Mouse (Mus musculus) left cerebral cortex, adult 11 months (tissue): ENCODE results near the gene Ablim1.

Experiments
- DNase-seq: peaks from one replicate; pipeline ENCODE4 v3.0.0; 2022; ENCODE audit warnings: low spot score

The Ablim1 gene

DNA sequence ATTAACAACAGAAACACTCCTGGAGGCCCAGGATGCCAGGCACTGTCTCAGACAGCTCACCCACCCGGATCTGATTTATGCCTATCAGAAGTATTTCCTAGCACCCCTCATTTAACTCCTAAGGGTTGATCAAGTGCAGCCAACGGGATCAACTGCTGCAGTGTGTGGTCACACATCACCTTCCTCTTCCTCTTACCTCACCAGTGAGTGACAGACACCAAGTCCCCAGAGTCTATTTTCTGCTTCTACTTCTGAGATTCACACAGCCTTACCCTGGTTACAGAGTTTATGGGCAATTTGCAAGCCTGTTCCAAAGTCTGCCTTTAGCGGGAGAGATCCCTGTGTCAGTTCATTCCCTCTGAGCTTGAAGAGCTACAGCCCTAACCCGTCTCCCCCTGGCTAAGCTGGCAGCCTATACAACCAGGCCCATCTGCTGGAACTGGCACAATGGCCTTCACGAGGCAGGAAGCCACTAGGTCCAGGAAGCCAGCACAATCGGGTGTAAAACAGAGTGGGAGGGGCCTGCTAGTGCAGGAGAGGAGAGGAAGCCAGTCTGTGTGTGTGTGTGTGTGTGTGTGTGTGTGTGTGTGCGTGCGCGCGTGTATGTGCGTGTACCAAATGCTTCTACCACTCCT lies 191.1 kb downstream of the Ablim1 start:
- DNase-seq, result no peak

GRCm38 (mm10) chr19:57122261-57122660 lies 192.5 kb downstream of the Ablim1 start:
- DNase-seq, result no peak

DNA sequence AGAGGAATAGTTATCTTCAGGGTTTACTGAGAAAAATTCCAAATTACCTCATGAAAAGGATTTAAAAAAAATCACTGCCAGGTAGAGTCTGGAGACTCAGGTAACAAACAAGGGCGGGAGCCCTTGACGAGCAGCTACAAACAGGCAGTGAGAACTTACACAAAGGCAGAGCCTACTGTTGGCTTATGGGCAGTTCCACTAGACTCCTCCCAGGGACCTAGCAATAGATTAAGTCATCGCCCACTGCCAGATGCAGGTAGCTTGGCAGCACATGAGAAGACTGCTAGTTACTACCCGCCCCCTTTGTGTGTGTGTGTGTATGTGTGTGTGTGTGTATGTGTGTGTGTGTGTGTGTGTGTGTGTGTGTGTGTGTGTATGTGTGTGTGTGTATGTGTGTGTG lies 193.7 kb downstream of the Ablim1 start:
- DNase-seq, result no peak

GRCm38 (mm10) chr19:57119661-57120060 lies 195.1 kb downstream of the Ablim1 start:
- DNase-seq, result no peak

DNA sequence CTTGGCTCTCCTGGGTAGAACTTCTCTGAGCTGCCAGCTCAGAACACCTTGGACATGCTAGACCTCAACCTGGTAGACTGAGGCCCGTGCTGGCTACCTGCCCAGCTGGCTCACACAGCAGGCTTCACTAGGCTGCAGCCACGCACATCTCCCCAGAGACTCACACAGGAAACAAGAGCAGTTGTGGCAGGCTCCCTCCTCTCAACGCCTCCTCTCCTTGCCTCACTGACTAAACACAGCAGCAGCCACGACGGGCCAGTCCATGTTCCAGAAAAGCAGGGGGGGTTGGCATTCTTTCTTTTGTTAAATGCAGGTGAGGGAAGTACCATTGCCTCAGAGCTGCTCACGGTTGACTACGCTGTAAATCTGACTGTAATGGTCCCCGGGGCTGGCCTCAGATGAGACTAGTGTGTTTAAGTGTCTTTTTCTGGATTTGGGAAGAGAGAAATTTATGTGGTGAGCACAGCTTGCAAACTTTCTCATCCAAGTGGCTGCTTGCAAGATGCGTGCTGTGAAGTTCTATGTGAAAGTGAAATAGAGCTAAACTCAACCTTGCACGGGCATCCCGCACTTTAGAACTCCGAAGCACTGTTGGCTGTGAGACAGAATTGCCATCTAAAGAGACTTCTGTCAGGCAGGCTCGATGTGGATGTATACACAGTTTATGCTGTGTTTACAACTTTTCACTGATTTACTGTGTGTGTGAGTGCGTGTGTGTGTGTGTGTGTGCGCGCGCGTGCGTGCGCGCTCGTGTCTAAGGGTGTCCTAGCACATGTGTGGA lies 195.7 kb downstream of the Ablim1 start:
- peak; percentile 75 for DNase-seq

GRCm38 (mm10) chr19:57117751-57118150 lies 197.0 kb downstream of the Ablim1 start:
- no peak for DNase-seq

DNA sequence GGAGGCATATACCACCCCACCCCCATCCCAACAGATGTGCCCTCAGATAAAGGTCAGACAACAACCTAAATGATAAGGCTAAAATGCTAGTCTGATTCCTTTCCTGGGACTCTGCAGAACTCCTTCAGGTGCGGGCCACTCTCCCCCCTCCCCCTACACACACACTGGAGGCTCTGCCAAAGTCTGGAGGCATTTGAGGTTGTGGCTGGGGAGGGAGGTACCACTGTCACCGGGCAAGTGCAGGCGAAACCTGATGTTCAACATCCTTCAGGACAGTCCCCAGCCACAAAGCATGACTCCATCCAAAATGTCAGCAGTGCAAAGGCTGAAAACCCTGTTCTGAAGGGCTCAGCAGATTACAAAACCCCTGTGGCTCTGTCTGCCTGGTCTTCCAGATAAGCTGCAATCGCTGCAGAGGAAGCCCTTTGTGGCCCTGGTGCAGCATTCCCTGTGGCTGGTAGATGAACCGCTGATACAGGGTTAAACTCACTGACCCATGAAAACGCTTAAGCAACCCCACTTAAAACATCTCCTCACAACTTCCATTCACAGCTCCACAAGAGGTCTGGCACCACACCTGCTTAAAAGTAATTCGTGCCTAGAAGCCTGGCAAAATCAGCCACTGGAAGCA lies 197.7 kb downstream of the Ablim1 start:
- no peak for DNase-seq

DNA sequence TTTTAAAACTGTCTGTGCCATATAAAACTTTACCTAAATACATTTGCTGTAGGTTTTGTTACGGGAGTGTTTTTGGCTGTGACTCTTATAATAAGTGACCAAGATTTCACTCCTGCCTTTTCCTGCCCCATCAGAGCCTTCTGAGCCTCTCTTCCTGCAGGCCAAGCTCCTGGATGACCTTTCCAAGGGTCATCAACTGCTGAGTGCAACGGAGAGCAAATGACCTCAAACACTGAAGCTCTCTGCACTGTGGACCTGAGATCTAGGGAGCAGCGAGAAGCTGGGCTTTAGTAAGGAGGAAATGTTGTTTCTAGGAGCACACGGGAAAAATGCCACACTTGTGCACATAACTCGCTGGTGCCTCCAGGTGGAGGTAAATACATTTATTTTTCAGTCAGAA lies 199.0 kb downstream of the Ablim1 start:
- no peak for DNase-seq

DNA sequence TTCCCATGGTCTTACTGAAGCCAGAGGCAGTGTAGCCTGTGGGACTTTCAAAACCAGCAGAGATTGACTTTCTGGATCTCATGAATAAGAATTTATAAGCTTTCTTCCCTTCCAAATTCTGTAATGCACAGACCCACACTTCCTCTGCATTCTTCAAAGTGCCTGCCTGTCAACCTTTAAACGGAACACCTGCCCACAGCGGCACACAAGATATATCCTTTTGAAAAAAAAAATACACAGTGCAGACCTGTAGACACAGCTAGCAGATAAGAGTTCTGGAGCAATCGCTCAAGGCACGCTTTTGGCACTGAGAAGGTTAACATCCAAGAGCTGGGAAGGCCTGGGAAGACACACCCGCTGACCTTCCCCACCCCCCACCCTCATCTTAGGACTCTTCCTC lies 199.8 kb downstream of the Ablim1 start:
- DNase-seq, result no peak

- DNase-seq, result no peak
Measured at GRCm38 (mm10) chr19:57113975-57114374, 200.7 kb downstream of the Ablim1 start.

GRCm38 (mm10) chr19:57112816-57113406 lies 201.8 kb downstream of the Ablim1 start:
- no peak for DNase-seq

DNA sequence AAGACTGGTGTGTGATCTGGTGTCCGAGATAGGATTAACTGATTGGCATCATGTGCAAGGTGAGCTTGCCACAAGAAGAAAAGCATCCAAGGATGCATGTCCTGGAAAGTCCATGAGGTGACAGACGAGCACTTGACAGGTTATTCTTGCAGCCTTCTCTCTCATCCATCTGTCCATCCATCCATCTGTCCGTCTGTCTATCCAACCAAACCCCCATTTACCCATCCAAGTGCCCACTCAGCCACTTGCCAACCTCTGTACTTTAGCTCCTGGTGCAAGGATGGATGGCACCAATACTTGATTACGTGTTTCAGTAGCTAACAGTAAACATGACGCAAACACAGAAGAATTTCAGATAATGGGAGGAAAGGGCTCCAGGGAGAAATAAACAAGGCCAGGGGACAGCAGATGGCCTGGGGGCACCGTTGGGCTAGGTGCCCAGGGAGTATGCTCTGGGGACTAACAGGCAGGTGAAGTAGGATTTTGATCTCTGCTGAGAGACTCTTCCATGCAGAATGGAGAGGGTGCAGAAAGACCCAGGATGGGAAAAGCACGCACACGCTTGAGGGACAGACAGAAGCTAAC lies 202.4 kb downstream of the Ablim1 start:
- no peak for DNase-seq

- DNase-seq, result no peak
Measured at GRCm38 (mm10) chr19:57111301-57111700, 203.4 kb downstream of the Ablim1 start.

- no peak for DNase-seq
Measured at GRCm38 (mm10) chr19:57109620-57110019, 205.1 kb downstream of the Ablim1 start.

DNA sequence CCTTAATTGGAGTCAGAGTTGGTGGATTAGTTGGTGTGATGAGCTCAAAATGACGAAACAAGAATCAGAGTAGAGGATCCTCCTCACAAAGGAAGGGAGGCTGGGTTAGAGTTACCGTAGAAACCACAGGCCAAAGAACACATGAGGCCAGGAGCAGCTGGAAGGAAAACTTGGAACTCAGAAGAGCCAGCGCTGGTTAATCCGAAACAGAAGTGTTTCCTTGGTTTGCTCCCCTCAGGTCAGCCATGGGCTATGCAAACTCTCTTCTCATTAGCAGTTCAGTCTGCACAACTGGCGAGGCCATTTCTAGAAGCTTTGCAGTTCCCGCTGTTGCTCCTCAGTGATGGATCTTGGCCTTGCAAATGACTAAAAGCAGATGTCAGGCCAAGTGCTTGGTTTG lies 208.2 kb downstream of the Ablim1 start:
- DNase-seq, result no peak

DNA sequence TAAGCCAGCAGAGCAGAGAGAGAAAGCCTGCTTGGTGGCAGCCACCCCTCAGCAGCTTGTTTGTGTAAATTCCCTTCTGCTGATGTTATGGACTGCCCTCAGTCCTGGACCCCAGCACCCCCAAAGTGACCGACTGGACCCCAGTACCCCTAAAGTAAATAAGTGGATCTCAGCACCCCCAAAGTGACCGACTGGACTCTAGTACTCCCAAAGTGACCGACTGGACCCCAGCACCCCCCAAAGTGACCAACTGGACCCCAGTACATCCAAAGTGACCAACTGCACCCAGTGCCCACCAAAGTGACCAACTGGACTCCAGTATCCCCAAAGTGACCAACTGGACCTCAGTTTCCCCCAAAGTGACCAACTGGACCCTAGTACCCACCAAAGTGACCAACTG lies 208.7 kb downstream of the Ablim1 start:
- DNase-seq, result no peak

- DNase-seq, result no peak
Measured at GRCm38 (mm10) chr19:57105156-57105555, 209.6 kb downstream of the Ablim1 start.

- no peak for DNase-seq
Measured at GRCm38 (mm10) chr19:57104171-57104748, 210.5 kb downstream of the Ablim1 start.

DNA sequence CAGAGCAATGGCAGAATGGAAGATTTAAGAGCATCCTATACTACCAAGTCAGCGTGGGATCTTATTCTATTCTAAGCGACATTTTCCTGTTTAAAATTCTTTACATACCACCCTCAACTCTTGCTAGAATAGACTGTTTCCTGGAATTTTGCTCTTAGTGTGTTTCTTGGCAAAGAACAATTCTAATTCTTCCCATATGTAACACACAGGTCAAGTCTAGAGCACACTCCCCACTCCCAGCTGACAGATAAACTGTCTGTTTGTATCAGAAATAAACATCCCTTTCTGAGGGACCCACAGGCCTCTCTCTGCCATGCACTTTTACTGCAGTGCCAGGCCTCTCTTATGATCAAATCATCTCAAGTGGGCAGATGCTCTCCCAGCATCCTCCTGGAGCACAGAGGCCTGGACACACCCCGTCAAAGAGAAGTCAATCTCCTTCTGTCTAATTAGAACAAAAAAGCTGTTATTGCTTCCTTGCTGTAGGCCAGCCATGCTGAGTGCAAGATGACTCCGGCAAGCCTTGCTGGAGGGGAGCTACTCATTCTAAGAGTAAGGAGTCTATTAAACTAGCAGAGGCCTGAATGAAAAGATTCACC lies 211.3 kb downstream of the Ablim1 start:
- DNase-seq, result no peak

DNA sequence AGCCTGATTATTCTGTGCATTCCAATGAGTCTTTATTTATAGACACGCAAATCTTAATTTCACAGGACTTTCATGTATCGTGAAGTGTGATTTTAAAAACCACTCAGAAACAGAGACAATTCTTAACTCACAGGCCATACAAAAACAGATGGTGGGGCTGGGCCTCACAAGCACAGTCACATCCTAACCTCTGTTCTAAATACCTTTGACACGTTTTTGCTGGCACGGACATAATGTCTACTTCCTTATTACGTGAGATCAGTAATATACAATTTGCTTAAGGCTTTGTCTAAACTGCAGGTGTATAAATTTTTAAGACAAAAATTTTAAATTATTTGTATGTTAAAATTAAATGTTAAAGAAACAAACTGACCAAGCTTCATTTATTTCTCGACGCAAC lies 212.7 kb downstream of the Ablim1 start:
- DNase-seq, result no peak

DNA sequence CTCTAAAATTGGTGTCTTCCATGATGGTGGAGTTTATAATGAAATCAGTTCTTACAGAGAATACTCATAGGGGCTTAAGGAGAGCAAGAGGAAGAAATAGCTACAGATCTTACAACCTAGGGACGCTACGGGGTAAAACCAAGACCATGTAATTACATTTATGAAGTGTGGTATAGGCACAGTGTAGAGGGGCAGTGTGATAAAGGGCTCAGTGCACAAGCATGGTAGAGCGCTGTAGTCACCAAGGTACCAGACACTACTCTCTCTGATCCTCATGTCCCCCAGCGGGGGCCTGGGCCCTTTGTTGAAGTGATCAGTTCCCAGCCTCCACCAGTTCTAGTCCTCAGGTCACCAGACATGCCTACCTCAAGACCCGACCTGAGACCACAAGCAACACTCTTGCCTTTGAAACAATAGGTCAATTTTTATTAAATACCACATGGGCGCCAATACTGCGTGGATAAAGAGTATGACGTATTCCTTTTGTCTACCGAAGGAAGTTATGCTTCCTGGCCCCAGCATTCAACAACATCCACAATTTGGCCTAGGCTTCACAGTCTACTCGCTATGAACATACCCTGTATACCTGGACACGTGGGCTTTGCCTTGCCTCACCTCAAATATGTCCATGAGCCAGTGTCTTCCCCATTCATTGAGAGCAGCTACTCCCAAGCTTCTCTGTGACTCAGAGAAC lies 213.8 kb downstream of the Ablim1 start:
- no peak for DNase-seq
